Mouse (Mus musculus): Measurements from ENCODE around the gene Map3k3. TPM values are rescaled to one million over a fixed set of nuclear protein-coding genes. Genes with fewer than 3 reads are reported as not detected.

Gene Map3k3
- total RNA-seq, 2 experiments from 2014 or later = 5.7 to 9.6 TPM

DNA sequence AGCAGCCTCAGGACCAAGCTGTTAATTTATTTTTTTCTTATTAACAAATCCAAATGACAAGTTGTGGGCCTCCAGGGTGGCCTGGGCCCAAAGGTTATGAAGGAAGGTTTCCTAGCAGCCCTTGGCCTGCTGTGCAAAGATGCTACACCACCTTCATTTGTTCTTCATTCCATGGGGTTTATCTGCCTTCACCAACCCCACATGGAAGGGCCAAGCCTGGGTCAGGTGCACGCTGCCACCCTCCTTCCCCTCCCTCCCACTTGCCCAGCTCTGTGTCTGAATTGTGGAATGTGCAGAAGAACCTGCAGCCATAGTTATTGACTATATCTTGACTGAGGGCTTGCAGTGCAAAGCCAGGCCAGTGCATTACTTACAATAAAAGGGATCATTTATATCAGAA lies 71.8 kb downstream of the Map3k3 start:
- no peak for ATAC-seq (replicated peaks; ENCODE audit: low FRiP score, poor library complexity, severe bottlenecking)

GRCm38 (mm10) chr11:106157154-106157553 lies 72.7 kb downstream of the Map3k3 start:
- ATAC-seq (replicated peaks; ENCODE audit: low FRiP score, poor library complexity, severe bottlenecking) = no peak

DNA sequence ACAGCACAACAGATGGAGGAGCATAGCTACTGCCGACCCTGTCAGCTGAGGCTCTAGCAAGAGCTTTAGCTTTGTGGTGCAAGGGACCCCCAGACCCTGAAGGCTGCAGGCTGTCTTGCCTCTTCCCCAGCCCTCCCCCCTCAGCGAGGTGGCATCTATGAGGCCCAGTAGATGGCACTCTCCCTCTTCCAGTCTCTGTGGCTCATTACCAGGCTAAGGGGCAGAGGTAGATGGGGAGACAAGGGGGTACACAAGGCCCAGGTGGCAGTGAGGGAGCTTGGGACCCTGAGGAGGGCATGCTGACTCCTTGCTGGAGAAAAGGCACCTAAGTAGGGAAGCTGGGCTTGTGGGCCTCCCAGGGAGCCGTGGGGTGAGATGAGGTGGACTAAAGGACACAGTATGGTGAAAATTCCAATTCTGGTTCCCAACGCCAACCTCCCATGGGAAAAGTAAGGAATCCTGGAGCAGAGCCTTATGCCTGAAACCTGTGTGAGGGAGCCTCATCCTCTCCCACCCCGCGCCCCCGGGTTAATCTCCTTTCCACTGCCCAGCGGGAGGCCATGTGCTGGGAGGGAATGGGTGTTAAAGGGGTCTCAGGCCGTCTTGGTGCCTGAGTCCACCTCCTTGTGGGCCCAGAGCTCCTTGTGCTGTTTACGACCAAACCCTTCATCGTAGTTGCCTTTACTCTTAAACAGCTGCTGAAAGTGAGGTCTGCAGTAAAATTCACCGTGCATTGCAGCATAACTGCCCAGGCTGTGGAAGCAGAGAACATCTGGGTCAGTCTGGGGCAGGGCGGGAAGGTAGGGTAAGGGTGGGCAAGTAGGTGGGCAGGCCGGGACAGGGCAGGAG lies 73.9 kb downstream of the Map3k3 start:
- ATAC-seq (replicated peaks; ENCODE audit: low FRiP score, poor library complexity, severe bottlenecking) = no peak

DNA sequence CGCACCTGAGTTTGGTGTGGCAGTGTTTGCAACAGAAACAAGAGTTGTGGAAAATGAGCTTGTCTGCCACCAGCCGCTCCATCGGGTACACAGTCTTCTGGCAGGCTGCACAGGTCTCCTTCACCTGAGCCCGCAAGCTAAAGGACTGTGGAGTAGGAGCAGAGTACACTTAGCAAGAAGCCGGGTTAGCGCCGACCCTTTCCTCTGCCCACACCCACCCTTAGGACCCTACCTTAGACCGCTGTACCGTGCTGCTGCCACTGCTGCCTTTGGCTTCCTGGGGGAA lies 74.5 kb downstream of the Map3k3 start:
- no peak for ATAC-seq (replicated peaks; ENCODE audit: low FRiP score, poor library complexity, severe bottlenecking)

- ATAC-seq (replicated peaks; ENCODE audit: low FRiP score, poor library complexity, severe bottlenecking) = no peak
Measured at GRCm38 (mm10) chr11:106159216-106159920, 75.0 kb downstream of the Map3k3 start.

DNA sequence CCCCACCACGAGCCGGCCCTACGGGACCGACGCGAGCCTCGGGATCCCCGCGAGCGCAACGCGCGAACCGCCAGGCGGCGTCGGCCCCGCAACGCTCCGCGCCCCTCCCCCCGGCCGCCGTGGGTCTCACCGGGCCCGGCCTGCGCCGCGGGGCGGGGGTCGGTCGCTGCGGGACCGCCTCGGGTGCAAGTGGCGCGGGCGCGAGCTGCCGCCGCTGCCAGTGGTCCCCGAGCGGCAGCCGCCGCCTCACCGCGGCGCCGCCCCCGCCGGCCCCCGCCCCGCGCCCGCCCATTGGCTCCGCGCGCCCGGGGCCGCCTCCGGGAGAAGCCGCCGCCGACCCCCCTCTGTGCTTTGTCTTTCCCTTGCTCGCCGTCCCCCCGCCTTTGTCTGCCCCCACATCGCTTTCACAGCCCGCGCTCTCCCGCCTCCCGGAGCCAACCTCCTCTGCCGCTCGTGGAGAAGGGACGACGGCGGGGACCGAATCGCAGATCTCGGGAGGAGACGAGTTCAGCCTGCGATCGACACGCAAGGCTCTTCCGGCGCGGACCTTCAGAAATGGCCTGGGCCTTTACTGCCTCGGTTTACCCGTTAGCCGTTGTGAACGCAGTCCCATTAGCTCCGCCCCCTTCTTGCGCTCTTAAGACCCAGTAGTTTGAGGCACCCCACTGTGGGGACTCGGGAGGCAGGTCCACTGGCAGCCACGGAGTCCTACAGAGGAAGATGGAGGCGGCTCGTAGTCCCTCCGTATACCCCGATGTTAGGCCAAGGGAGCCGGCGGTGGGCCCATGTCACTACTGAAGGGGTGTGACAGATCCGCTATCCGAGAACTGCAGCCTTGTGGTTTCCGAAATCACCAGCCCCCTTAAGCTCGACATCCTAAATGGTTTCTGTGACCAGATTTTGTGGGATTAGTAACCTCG lies 75.8 kb downstream of the Map3k3 start:
- ATAC-seq (replicated peaks; ENCODE audit: low FRiP score, poor library complexity, severe bottlenecking) = no peak

DNA sequence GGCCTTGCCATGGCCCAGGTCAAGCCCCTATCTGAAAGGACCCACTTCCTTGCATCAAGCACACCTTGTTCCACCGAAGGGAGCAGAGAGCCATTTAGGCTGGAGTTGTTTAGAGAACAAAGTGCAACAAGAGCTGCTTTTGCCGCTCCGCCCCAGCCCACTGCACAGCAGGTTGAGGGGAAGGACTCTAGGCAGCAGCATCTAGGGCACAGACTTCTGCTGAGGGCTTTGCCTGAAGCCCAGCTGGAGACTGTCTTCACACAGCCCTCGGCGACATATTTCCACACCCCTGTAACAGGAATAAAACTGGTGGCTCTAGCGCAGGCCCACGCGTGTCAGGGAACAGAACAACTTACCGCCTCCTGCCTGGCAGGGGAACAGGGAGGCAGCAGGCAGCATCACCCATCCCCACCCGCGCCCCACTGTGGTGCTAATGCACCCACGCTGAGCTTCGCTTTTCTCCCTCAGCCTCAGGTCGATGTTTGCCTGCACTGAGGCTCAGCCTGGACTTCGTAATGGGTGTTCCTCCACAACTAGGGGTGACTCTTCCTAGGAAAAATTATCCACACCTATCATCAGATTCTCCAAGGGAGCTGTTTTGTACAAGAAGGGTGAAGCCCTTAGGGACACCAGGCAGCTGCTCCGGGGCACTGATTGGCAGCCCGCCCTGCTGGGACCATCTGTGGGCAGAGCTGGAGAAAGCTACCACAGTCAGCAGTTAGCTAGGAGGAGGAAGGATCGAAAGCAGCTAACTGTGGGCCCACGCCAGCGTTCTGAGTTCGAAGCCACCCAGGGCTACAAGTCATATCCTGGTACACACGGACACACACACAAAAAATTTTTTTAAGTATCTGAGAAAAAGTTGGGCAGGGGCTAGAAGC lies 76.7 kb downstream of the Map3k3 start, which contains the start of the genes Gm10840 and Limd2:
Gene Gm10840 (plus strand): TSS at position 10 of the 881 bp plus-strand sequence.
Gene Limd2 (minus strand): TSS at position 20 of the 881 bp plus-strand sequence.
- ATAC-seq (replicated peaks; ENCODE audit: low FRiP score, poor library complexity, severe bottlenecking) = no peak

GRCm38 (mm10) chr11:106162237-106162636 lies 77.8 kb downstream of the Map3k3 start:
- ATAC-seq (replicated peaks; ENCODE audit: low FRiP score, poor library complexity, severe bottlenecking) = no peak

DNA sequence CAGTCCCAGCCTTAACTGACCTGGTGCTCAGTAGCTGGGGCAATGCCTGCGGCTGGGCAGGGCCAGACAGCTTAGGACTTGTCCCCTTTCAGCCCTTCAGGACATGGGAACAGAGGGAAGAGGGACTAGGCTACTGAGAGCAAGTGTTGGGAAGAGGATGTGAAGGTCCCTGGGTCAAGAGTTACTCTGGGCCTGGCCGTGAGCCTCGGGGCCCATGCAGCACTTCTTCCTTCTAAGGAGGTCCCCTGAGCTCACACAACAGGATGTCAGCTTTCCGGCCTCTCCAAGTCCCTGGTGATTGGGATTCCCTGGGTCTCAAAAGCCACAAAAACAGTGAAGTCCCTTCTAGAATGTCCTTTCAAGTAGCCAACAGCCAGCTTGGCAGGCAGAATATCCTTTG lies 79.1 kb downstream of the Map3k3 start:
- ATAC-seq (replicated peaks; ENCODE audit: low FRiP score, poor library complexity, severe bottlenecking) = no peak

- ATAC-seq (replicated peaks; ENCODE audit: low FRiP score, poor library complexity, severe bottlenecking) = no peak
Measured at GRCm38 (mm10) chr11:106164601-106165180, 80.3 kb downstream of the Map3k3 start.

DNA sequence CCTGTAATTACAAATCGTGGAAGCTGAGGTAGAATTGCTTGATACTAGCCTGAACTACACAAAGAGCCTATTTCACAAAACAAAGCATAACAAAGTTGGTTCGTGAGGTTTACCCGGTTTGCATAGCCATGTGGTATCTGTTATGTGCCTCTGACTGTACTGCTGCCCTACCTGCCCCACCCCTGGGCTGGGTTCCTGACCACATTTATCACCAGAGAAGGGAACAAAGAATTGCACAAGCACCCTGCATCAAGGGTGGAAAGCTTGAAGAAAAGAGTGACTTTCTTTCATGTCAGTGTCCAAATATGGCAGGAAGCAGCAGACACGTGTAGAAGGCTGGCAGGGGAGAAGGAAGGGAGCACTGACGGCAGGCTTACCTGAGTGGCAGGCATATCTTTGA lies 83.0 kb downstream of the Map3k3 start:
- no peak for ATAC-seq (replicated peaks; ENCODE audit: low FRiP score, poor library complexity, severe bottlenecking)

GRCm38 (mm10) chr11:106170807-106171206 lies 86.4 kb downstream of the Map3k3 start:
- ATAC-seq (replicated peaks; ENCODE audit: low FRiP score, poor library complexity, severe bottlenecking) = no peak

DNA sequence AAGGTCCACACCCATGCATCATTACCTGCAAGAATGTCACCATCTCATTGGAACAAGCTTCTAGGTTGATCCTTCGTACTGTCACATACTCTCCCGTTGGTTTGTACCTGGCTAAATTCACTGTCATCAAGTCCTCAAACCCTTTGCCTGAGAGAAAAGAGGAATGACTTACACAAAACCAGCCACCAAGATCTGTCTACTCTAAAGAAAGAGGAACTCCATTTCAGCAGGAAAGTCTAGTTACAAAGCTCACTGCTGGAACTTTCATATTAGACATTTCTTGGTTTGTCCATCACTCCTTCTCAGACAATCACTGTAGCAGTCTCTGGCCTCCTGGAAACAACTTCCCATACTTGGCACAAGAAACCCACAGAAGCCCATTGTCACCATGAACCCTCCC lies 88.8 kb downstream of the Map3k3 start:
- no peak for ATAC-seq (replicated peaks; ENCODE audit: low FRiP score, poor library complexity, severe bottlenecking)

DNA sequence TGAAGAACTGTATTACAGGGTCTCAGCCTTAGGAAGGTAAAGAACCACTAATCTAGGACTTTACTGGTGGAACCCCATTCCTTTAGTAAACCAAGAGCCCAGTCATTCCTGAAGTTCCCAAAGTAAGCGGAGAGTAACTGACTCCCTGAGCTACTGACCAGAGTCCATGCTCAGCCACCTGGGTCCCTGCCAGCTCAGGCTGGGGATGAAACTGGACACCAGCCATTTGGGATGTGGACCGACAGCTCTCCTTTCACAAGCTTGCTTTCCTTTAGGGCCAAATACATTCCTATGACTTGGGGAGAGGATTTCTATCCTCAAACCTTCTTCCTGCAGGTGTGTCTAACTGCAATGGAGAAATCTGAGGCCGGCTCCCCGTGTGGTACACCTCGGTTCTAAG lies 90.0 kb downstream of the Map3k3 start:
- no peak for ATAC-seq (replicated peaks; ENCODE audit: low FRiP score, poor library complexity, severe bottlenecking)

DNA sequence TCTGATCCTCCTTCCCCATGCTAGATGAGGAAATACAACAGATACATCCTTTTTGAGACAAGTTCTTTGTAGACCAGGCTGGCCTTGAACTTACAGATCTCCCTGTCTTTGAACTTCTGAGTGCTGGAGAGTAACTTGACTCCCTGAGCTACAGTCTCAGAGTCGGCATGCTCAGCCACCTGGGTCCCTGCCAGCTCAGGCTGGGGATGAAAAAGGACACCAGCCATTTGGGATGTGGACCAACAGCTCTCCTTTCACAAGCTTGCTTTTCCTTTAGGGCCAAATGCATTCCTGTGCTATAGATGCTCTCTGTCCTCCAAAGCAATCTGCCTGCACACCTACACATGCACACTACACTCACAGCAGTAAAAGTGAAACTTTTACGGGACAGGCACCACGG lies 90.7 kb downstream of the Map3k3 start:
- ATAC-seq (replicated peaks; ENCODE audit: low FRiP score, poor library complexity, severe bottlenecking) = no peak

GRCm38 (mm10) chr11:106176372-106176771 lies 92.0 kb downstream of the Map3k3 start:
- no peak for ATAC-seq (replicated peaks; ENCODE audit: low FRiP score, poor library complexity, severe bottlenecking)

DNA sequence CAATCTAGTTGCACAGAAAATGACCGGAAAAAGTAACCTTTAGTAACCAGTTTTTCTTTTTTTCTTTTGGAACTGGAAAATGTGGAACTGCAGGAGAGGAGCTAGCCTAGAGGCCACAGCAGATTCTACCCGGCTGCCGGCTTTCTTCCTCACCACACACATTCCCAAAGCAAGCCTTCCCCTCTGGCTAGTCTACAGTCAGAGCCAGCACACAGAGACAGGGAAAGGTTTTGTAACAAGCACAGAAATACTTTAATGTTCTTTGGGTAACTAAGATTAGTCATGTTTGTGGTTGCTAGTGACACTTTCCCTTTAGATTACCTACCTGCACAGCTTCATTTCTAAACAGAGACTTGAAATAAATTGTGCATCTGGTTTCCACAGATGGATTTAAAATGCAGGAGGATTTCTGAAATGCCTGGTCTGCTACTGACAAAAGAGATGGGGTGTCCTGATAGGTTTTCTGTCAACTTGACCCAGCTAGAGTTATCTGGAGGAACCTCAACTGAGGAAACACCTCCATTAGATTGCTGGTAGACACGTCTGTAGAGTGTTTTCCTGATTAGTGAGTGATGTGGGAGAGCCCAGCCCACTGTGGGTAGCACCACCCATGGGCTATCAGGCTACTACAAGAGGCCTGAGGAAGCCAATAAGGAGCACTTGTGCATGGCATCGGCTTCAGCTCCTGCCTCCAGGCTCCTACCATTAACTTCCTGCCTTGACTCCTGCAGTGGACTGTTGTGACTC lies 93.8 kb downstream of the Map3k3 start:
- ATAC-seq (replicated peaks; ENCODE audit: low FRiP score, poor library complexity, severe bottlenecking) = peak; percentile 87

DNA sequence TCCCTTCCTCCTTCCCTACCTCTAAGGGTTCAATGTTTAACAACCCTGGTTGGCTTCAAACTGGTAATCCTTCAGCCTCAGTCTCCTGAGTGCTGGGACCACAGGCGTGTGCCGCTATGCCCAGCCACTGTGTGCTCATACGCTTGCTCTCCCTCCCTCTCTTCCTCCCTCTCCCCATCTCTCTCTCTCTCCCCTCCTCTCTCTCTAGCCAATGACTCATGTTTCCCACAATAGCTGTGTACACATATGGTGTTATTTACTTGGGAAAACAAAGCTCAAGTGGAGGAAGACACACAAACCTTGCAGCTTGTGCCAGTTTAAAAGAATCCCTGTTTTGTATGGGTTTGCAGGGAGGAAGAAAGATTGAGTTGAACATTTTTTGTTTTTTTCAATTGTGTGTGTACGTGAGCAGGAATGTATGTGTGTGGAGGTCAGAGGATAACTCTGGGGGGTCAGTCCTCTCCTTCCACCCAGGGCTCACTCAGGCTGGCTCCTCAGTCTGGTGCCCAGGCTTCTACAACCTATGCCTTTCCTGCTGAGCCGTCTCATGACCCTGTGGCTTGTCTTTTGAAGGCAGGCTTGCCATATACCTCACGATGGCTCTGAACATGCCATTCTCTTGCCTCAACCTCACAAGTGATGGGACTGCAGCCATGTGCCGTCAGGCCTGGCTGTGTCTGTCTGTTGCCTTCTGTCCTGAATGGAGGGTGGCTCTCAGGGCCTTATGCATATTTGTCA lies 95.5 kb downstream of the Map3k3 start:
- no peak for ATAC-seq (replicated peaks; ENCODE audit: low FRiP score, poor library complexity, severe bottlenecking)

All from erythroid progenitor cell, adult 5-6 weeks (primary cell).